Comparison of ENCODE assay signal across 13 mouse cellular contexts in genomic region chr4:128132876-128133646, GRCm38 (mm10).
DNase-seq lines count a peak whose midpoint lies in the region; ATAC-seq and TF ChIP-seq lines count a peak whose summit lies in the region.
"Had no signal": no experiment of that assay in that cellular context is flagged by ENCODE, and none has a peak within 500 bp of the region (broad histone marks: within the 10 kb centered on the region; RNA-seq: fewer than 3 reads in every experiment).

No protein-coding gene starts in this region.

- H3K9me3 ChIP-seq in hindbrain, embryonic 13.5 days: no peaks in the 10 kb centered on the region
- peaks cover 4% of the 10 kb centered on the region for H3K9me3 ChIP-seq in hindbrain, embryonic 12.5 days (replicated peaks)
- H3K9me3 ChIP-seq in neural tube, embryonic 13.5 days: 0 out of 2 replicates have a peak, but pooled peaks cover 3% of the 10 kb centered on the region
- H3K9me3 ChIP-seq: limb, embryonic 10.5 days; liver, embryonic 15.5 days; neural tube, embryonic 12.5 days had no signal

- H3K36me3 ChIP-seq in hindbrain, embryonic 13.5 days: no peaks in the 10 kb centered on the region
- no peaks in the 10 kb centered on the region for H3K36me3 ChIP-seq in hindbrain, embryonic 12.5 days
- H3K36me3 ChIP-seq in neural tube, embryonic 13.5 days: no peaks in the 10 kb centered on the region
- H3K36me3 ChIP-seq in kidney, adult 2 months (ENCODE audit: control insufficient read depth, insufficient read depth, low read length): no peaks in the 10 kb centered on the region
- H3K36me3 ChIP-seq: limb, embryonic 10.5 days; liver, embryonic 15.5 days; neural tube, embryonic 12.5 days had no signal

- no peak for ATAC-seq in hindbrain, embryonic 13.5 days (ENCODE audit: low FRiP score)
- no peak for ATAC-seq in hindbrain, embryonic 12.5 days (ENCODE audit: low FRiP score)
- ATAC-seq in neural tube, embryonic 13.5 days (ENCODE audit: low read depth): no peak

- no peak overlapping the region for H3K4me3 ChIP-seq in hindbrain, embryonic 13.5 days
- H3K4me3 ChIP-seq in hindbrain, embryonic 12.5 days: no peak overlapping the region
- H3K4me3 ChIP-seq in neural tube, embryonic 13.5 days: no peak overlapping the region
- no peak overlapping the region for H3K4me3 ChIP-seq in kidney, adult 2 months (ENCODE audit: insufficient read depth, low read depth, low read length)
- H3K4me3 ChIP-seq: limb, embryonic 10.5 days; liver, embryonic 15.5 days; neural tube, embryonic 12.5 days had no signal

- no peak for TF ChIP-seq CTCF in kidney, adult 2 months (conservative IDR thresholded peaks at IDR 0.05; ENCODE audit: insufficient read depth, insufficient read length, low read depth, low read length)

- no peak overlapping the region for H3K9ac ChIP-seq in hindbrain, embryonic 13.5 days
- no peak overlapping the region for H3K9ac ChIP-seq in hindbrain, embryonic 12.5 days
- H3K9ac ChIP-seq in neural tube, embryonic 13.5 days: no peak overlapping the region
- H3K9ac ChIP-seq: liver, embryonic 15.5 days; neural tube, embryonic 12.5 days had no signal

- no peak for TF ChIP-seq POLR2A in kidney, adult 2 months (IDR thresholded peaks at IDR 0.05; ENCODE audit: low read depth, low read length)

- WGBS in hindbrain, embryonic 13.5 days: 53% methylated on average over 11 of the region's 11 CpGs
- 65% methylated on average over 11 of the region's 11 CpGs for WGBS in hindbrain, embryonic 12.5 days
- WGBS in neural tube, embryonic 13.5 days: 63% methylated on average over 11 of the region's 11 CpGs
- 73% methylated on average over 11 of the region's 11 CpGs for WGBS in kidney, adult 2 months

- H3K27me3 ChIP-seq in hindbrain, embryonic 13.5 days: no peaks in the 10 kb centered on the region
- H3K27me3 ChIP-seq in hindbrain, embryonic 12.5 days: no peaks in the 10 kb centered on the region
- no peaks in the 10 kb centered on the region for H3K27me3 ChIP-seq in neural tube, embryonic 13.5 days
- H3K27me3 ChIP-seq in kidney, adult 2 months (replicated peaks; ENCODE audit: control insufficient read depth, insufficient read depth, low read length): no peaks in the 10 kb centered on the region
- H3K27me3 ChIP-seq: liver, embryonic 15.5 days; neural tube, embryonic 12.5 days had no signal

- no peak overlapping the region for H3K4me2 ChIP-seq in hindbrain, embryonic 13.5 days
- no peak overlapping the region for H3K4me2 ChIP-seq in hindbrain, embryonic 12.5 days (replicated peaks)
- H3K4me2 ChIP-seq in neural tube, embryonic 13.5 days: no peak overlapping the region
- H3K4me2 ChIP-seq: liver, embryonic 15.5 days; neural tube, embryonic 12.5 days had no signal

- peak; percentile 7 for DNase-seq in adrenal gland, postnatal 10 days
- DNase-seq in adrenal gland, adult 2 months: no peak
- no peak for DNase-seq in neural tube, embryonic 10.5 days (ENCODE audit: extremely low spot score, low spot score)
- DNase-seq in right cerebral cortex, postnatal 4 days: peak; percentile 77
- no peak for DNase-seq in kidney, adult 2 months
- DNase-seq: heart, postnatal 36 days; kidney, adult 9 months had no signal

- H3K27ac ChIP-seq in hindbrain, embryonic 13.5 days: peak overlapping the region; percentile 66
- H3K27ac ChIP-seq in hindbrain, embryonic 12.5 days: no peak overlapping the region
- H3K27ac ChIP-seq in neural tube, embryonic 13.5 days (replicated peaks): peak overlapping the region; percentile 54; the same call in 1 of the 2 replicates
- no peak overlapping the region for H3K27ac ChIP-seq in kidney, adult 2 months (ENCODE audit: insufficient read depth, low read depth, low read length)
- H3K27ac ChIP-seq: limb, embryonic 10.5 days; liver, embryonic 15.5 days; neural tube, embryonic 12.5 days had no signal

- H3K4me1 ChIP-seq in hindbrain, embryonic 13.5 days (replicated peaks): peaks cover 45% of the 10 kb centered on the region
- peaks cover 10% of the 10 kb centered on the region; the same call in 1 of the 2 replicates for H3K4me1 ChIP-seq in hindbrain, embryonic 12.5 days
- H3K4me1 ChIP-seq in neural tube, embryonic 13.5 days (replicated peaks): peaks cover 36% of the 10 kb centered on the region
- no peaks in the 10 kb centered on the region for H3K4me1 ChIP-seq in kidney, adult 2 months (ENCODE audit: control insufficient read depth, insufficient read depth, low read length)
- H3K4me1 ChIP-seq: limb, embryonic 10.5 days; liver, embryonic 15.5 days had no signal

Comparison
In these comparisons a context has a peak if more than half of its experiments do, and no peak if none do; other contexts are left out.
1. DNase-seq: peak in adrenal gland, postnatal 10 days (single experiment) and right cerebral cortex, postnatal 4 days (single experiment); none in adrenal gland, adult 2 months (single experiment), neural tube, embryonic 10.5 days (single experiment) and kidney, adult 2 months (single experiment).
2. H3K27ac ChIP-seq: peak in hindbrain, embryonic 13.5 days (single experiment) and neural tube, embryonic 13.5 days (single experiment); none in hindbrain, embryonic 12.5 days (single experiment) and kidney, adult 2 months (single experiment).